In the genomic region with DNA sequence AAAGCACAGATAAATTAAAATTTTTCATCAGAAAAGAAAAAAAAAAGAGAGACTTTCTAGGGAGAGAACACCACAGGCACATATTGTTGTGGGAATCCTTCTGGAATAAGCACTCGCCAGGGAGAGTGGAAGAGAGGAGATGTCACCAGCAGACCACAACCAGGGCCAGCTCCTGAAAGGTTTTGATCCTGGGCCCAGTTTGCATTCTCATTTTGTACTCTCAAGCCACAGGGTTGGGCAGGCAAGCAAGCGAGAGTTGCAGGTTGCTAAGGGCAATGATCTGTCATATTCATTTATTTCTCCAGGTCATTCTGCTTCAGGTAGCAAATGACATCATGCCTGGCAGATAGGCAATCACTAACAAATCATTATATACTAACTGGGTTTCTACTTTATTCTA, we compare ENCODE assay signal across 11 mouse cellular contexts.
"Had no signal": no experiment of that assay in that cellular context is flagged by ENCODE, and none has a peak within 500 bp of the region (broad histone marks: within the 10 kb centered on the region; RNA-seq: fewer than 3 reads in every experiment).

No protein-coding gene starts in this region.

- DNase-seq: right cerebral cortex, adult 18-20 months; right cerebral cortex, postnatal 14 days; right cerebral cortex, postnatal 25 days; right cerebral cortex, postnatal 4 days; spleen, adult 18-20 months; thymus, adult 18-20 months; thymus, adult 2 months; thymus, postnatal 14 days; thymus, postnatal 25 days; thymus, postnatal 36 days; thymus, postnatal 4 days had no signal
